Mouse (Mus musculus) cerebellum, adult 9-10 months (tissue): ENCODE measurements around the gene Fam213b.
A peak's percentile ranks its signal among the peaks of the same experiment; 100 is the strongest.

ENCODE experiments used
- DNase-seq: peaks from one replicate; pipeline ENCODE4 v3.0.0; 2022

Gene Fam213b

DNA sequence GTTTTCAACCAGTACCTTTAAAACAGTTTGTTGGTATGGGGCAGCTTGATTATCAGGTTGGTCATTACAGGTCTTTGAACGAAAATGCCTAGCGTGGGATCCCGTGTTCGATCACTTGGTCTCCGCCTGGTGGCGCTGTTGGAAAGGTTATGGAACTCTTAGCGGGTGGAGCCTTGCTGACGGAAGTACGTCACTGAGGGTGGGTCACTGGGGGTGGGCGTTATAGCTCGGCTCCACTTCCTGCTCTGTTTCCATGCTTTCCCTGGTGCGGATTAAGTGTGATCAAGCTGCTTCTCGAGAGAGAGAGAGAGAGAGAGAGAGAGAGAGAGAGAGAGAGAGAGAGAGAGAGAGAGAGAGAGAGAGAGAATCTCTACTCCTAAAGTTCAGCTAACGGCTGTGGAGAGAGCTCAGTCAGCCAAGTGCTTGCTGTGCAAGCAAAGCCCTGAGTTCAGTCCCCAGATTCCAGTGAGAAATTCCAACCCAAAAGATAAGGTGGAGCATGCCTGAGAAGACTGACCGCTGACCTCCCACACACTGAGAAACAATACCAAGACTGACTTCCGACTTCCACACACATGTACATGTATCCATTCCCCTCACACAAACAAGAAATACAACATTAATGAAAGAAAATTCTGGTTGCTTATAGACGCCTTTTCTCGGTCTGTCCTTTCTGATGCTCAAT is 20.9 kb downstream of the Fam213b start:
- peak; percentile 91 for DNase-seq

DNA sequence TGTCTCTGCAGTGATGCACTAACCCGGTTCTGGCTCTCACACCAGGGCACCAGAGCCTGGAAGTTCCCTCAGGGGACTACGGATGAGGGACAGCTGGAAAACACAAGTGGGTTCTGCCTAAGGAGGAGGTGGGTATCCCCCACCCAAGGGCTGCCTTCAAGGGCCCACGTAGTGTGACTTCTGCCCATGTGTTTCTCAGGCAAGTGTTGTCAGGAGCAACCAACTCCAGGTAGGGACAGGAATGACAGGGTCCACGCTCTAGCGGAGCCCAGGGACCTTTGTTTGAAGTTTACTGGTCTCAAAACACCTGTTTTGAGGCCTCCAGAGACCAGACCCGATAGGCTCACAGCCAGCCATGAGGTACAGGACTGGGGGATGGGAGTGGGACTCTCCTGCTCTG is 25.7 kb downstream of the Fam213b start:
- DNase-seq, result no peak

DNA sequence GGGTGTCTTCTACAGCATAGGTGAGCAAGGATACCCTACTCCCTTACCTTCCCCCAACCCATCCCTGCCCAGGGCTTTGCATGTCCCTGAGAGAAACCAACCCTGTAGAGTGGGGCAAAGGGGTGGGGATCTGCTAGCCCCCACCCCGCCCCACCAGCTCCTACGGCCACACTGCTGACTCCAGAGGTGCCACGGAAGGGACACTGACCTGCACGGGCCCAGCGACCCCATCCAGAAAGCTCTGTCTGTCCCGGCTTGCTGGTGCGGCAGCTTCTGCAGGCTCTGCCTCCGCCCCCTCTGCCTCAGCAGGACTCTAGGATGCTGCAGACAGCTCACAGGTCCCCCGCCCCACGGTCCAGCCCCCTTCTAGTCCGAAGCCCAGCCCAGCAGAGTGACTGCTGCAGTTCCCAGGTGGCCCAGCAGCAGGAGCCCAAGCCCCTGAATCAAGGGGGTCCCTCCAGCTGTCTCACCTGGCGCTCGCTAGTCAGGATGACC is 27.1 kb downstream of the Fam213b start:
- DNase-seq, result no peak

DNA sequence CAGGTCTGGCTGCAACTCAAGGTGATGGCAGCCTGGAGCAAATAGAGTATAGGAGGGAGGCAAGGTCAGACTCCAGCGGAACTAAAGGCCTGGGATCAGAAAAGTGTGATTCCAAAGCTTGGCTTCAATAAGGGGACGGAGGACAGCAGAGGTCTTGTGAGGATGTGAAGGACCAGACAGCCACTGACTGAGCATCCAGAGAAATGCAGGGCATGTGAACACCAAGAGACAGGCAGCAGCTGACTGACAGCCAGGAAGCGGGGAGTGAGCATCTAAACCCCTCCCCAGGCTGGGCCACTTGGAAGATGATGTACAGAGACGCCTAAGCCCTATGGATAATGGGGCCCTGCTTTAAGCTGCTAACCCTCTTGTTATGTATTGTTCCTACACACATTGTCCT is 28.2 kb downstream of the Fam213b start:
- no peak for DNase-seq

DNA sequence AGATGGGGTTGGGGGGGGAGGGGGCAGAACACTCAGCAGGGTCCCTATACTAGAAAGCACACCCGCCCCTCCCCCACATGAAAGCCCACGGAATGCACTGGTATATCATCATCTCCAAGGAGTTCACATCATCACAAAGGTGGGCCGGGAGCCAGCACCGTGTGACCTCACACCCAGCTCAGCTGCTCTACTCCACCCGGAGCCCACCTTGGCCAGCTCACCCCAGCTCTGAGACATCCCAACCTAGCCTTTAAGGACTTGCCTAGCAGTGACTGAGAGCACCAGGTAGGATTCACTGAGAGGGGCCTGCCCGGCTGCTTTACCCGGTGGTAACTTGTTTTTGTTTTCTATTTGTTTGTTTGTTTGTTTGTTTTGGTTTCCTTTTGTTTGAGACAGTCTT is 29.5 kb downstream of the Fam213b start, which contains the start of gene Mmel1:
TSS of gene Mmel1 (plus strand) at position 146 of the 400 bp plus-strand sequence.
- no peak for DNase-seq

DNA sequence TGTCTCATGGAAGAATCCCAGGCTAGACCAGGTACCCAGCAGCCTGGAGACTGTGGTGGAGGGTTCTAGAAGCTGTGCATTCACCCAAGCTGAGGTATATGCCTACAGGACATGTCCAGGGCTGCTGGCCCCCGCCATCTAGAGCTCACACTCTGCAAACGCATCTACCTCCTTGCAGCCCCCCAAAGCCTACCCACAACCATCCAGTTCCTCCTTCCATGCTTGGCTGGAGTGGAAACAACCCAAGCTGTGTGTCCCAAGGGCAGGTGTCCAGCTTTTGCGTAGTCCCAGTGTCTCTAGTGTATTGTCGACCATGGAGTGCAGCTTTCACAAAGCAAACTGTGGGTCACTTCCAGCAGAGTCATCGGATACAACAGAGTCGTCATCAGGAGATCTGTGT is 31.7 kb downstream of the Fam213b start:
- DNase-seq, result peak; percentile 19

DNA sequence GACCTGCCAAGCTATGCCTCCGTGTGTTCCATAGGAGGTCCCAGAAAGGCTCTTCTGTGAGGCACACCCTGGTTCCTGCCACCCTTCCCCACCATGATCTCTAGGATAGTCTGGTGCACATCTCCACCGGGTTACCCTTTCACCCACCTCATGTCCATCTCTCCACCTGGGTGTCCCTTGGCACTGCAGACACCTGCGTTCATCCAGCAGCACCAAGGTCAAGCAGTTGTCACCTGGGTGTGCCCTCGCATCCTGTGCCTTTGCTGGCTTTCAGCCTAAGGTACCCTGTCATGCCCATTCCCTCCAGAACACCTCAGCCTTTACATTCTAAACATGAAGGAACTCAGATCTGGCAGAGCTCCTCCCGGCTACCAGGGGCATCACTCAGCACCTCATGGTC is 32.5 kb downstream of the Fam213b start:
- DNase-seq, result peak; percentile 38

DNA sequence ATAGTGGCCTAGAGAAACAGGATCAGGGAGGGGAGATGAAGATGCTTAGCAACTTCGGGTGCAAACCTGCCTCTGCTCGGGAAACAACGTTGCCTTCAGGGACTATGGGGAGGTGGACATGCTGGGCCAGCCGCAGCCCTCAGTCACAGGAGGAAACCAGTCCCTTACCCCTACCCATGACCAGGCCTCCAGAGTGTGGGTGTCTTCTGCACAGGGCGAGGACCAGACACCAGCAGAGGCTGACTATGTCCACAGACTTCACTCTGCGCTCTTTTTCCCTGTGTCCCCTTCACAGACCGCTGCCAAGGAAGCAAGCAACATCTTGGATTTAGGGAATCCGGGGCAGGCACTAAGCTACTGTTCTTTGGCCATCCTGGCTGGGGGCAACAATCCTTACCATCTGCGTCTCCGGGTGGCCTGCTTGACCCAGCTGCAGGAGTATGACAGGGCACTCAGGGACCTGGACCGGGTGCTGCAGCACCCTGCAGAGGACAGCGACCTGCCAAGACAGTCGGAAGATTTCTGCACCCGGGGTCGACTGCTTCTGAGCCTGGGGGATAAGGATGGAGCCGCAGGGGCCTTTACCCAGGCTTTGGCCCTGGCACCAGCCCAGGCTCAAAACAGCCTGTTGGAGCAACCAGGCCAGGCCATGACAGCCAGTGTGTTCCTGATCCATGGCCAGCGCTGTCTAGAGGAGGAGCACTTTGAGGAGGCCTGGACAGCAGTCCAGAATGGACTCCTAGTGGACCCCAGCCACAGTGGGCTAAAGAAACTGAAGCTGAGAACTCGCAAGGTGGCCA is 33.8 kb downstream of the Fam213b start:
- DNase-seq, result peak; percentile 49

DNA sequence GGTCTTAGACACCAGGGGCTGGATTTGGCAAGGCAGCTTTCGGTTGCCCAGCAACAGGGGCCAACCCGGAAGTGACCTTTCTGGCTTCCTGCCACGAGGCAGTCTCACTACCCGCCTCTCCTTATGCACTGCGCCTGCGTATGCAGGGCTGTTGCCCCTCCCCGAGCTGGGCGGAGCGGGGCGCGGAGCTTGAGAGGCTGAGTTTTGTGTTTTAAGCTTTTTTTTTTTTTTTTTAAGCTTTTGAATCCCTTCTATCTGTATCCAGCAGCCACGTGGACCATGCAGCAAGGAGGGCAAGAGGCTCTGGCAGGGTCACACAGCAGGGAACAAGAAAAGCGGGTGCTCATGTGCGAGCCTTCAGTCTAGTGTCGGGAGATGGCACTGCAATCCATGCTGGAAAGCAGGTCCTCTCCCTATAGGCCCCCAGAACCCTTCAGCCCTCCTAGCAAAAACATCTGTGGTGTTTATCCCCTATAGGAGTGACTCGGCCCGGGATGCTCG is 34.6 kb downstream of the Fam213b start:
- DNase-seq, result peak; percentile 87

DNA sequence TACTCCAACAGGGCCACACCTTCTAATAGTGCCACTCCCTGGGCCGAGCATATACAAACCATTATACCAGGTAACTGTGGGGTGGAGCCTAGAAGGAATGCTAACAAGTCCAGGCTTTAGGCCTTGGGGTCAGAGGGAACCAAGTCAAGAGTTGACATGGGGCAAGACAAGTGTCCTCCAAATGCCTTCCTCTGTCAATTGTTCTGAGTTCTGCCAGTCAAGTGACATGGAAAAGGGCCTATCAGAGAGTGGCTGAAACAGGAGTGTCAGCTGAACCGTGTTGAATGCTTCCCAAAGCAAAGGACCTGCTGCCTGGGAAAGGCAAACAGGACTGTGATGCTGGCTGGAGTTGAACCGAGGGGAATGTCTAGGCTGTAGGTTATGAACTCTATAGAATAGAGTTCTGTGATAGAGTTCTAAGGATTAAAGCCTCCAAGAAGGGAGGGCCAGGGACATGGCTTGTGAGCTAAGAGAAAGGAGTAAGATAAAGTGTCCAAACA is 35.4 kb downstream of the Fam213b start:
- peak; percentile 39 for DNase-seq

DNA sequence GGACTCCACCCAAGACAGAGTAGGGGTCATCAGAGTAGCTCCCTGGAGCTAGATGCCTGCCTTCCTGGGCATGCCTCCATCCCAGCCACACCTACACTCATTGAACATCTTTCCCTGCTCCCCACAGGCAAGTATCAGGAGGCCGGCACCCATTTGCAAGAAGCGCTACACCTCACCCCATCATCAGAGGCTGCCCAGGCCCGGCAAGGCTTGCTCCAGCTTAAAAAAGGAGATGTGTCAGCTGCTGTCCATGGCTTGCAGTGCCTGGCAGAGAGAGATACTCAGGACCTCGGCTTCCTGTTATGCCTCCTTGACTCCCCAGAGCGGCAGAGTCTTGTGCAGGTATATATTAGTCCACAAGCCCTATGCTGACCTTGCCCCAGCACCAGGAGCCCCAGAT is 37.0 kb downstream of the Fam213b start:
- DNase-seq, result peak; percentile 25

DNA sequence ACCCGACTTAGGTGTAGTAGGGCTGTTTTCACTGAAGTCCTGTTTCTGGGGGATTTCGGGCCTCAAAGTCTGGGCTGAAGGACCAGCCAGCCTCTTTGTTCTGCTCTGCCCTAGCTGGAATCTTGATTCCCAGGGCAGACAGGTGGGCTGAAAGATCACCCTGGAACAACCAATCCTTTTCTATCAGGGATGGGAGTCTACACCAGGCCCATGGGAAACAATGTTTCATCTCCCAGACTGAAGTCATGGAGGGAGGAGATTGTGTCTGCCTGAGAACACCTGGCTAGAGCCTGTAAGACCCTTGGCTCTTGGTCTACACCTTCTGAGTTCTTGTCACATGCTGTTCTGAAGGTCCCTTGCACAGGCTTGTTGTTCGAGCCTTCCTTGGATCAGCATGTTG is 40.3 kb downstream of the Fam213b start:
- peak; percentile 30 for DNase-seq

DNA sequence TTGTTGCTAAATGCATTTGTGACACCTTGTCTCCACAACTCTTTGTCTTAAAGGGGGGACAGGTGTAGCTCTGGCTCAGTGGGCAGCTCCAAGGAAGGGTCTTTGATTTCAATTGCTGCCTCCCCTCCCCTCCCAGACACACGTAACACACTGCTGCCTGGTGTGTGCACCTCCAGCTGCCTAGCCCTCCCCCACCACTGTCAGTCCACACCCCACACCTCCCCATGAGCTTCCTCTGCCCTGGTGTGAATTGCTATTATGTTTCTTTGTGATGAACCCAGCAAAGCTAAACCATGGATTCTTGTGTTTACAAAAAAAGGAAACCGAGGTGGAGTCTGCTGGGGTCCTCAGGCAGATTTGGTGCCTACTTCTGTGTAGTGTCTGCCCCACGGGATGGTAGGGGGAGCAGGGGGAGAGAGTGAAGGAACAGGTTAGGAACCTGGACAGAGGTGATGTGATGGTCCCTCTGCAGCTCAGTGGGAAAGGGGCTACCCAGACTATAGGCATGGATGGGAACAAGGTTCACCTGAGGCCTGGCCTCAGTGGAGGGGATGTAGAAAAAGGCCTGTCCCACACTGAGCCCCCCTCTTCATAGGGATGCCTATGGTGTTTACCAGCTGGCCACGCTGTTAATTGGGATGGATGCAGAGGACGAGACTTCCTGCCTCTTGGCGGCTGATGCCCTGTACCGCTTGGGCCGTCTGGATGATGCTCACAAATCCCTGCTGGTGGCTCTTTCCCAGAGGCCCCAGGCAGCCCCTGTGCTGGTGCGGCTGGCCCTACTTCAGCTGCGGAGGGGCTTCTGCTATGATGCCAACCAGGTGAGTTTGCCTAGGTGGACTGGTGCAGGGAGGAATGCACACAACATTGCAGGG is 41.3 kb downstream of the Fam213b start:
- DNase-seq, result peak; percentile 55

DNA sequence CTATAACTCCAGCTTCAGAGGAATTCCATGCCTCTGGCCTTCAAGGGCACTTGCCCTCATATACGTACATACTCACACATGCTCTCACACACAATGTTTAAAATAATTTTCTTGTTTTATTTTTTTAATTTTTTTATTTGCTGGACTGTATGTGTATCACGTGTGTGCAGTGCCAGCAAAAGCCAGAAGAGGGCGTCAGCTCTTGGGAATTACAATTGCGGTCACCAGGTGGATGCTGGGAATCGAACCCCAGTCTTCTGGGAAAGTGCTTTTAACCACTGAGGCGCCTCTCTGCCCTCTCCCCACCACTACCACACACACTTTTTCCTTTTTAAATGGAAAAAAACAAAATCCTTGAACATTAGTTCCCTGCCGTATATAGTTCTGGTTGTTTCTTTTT is 42.1 kb downstream of the Fam213b start:
- DNase-seq, result peak; percentile 76

DNA sequence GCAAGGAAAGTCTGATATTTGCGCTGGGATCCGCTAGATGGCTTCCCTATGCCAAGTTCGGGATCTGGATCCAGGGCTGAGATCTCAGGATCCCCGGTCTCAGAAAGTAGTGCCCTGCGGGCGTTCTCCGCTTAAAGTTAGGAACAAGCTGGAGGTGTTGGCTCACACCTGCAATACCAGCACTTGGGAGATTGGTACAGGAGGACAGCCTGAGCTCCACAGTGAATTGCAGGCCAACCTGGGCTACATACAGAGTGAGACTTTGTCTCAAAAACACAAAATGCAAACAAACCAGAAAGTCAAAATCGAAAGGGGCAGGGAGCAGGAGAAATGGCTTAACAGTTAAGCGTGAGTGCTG is 42.5 kb downstream of the Fam213b start:
- no peak for DNase-seq

DNA sequence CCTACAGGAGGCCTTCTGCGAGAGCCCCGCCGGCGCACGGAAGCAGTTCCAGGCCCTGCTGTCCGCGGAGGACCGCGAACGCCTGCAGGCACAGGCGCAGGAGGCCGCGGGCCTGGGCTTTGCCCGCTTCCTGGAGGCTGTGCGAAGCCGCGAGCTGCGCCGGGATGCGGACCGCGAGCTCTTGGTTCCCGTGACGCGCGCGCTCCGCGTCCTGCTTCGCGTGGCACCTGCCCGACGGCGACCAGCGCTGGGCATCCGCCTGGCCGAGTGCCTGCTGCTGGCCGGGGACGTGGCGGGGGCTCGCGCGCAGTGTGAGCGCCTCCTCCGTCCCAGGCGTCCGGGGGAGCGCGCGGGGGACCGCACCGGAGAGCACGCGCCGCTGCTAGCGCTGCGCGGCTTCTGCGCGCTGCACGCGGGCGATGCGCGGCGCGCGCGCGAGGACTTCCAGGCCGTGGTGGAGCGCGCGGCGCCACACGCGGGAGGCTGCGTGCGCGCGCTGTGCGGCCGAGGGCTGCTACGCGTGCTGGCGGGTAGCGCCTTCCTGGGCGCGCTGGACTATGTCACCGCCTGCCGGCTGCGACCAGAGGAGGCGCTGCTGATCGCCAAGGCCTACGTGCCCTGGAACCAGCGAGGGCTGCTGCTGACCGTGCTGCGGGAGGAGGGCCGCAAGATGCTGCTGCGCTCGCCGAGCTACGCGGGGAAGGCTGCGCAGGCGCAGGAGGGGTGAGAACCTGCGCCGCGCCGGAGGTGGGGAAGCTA is 43.0 kb downstream of the Fam213b start:
- DNase-seq, result peak; percentile 95

DNA sequence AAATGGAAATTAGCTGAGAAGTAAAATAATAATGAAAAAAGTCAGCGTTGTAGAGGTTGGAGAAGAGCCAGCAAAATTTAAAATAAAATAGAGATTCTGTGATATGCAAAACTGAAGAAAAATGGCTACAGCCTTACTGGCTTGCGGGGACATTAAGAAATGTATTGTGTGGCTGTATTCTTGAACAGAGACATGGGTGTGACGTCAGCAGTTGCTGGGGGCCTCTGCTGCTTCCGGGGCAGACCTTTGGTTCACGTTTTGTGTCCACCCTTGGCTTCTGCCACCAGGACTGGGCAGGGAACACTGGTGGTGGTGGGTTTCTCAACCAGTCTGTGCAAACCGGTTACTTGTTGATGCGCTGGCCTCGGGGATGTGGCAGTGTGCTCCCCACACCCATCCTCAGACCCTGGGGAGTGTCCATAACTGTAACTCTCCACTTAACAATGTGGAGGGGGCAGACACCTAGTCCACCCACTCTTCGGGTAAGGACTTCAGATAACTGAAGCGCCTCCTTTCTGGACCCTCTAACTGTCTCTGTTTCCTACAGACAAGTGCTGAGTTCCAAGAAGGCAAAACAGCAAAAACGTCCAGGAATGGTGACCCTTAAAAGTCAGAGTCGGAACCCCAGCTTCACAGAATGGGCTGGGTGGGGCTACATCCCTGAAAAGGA is 44.1 kb downstream of the Fam213b start:
- DNase-seq, result peak; percentile 54

DNA sequence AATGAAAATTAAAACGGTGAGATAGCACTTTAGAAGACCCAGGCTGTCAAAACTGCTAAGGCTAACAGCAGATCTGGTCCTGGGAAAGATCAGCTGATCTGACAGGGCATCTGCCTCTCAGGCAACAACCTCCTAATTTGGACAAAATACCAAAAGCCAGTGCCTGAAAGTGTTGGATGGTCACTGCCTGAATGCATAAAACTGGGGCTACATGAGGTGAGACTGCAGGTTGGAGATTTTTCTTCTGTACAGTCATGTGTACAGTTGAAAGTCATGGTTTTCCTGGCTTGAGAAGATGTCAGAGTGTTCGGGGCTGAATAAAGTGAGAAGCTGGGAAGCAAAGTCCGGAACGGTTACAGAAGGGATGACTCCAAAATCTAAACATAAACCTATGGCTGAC is 45.1 kb downstream of the Fam213b start:
- DNase-seq, result no peak

DNA sequence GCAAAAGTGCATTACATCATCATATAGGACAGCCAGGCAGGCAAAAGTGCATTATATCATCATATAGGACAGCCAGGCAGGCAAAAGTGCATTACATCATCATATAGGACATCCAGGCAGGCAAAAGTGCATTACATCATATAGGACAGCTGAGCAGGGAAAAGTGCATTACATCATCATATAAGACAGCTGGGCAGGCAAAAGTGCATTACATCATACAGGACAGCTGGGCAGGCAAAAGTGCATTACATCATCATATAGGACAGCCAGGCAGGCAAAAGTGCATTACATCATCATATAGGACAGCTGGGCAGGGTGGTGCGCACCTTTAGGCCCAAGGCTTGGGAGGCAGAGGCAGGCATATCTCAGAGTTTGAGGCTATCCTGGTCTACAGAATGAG is 46.2 kb downstream of the Fam213b start:
- peak; percentile 20 for DNase-seq
